Mouse (Mus musculus) gonadal fat pad, adult 2 months (tissue): ENCODE results near the gene Klhl25. TPM values are rescaled to one million over a fixed set of nuclear protein-coding genes. Genes with fewer than 3 reads are reported as not detected.
"Not testable (repeated sequence)": the region's sequence is repeated elsewhere in the genome, so short reads cannot be mapped to it uniquely, and the experiment has no call there.

Source experiments
- DNase-seq: peaks from one replicate; pipeline ENCODE4 v3.0.0-alpha.2; 2012; ENCODE audit warnings: low read depth
- polyA plus RNA-seq: library from polyadenylated mRNA; depleted of rRNA; stranded (reverse); fragments of >200 nt; gene quantifications from 2 replicates; pipeline ENCODE4 v1.2.3, GENCODE M21; 2012

Klhl25 gene
- polyA plus RNA-seq, 1 experiment: 24.4 TPM

DNA sequence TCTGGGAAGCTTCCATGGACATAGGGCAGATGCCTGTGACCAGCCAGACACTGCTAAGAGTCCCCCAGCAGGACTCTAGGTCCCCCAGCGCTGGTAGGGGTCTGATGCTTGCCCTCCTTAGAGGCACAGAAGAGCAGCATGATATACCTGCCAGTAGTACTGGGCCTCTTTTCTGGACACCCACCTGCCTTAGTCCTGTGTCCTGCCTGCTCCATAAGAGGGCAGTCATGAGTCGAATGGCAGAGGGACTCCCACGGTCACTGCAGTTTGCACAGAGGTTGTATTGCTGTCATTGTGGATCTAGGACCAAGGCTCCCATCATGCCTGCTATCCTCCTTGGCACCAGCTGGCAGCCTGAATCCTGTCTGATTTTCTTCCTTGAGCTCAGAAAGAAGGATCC lies 25.1 kb downstream of the Klhl25 start:
- DNase-seq: no peak

DNA sequence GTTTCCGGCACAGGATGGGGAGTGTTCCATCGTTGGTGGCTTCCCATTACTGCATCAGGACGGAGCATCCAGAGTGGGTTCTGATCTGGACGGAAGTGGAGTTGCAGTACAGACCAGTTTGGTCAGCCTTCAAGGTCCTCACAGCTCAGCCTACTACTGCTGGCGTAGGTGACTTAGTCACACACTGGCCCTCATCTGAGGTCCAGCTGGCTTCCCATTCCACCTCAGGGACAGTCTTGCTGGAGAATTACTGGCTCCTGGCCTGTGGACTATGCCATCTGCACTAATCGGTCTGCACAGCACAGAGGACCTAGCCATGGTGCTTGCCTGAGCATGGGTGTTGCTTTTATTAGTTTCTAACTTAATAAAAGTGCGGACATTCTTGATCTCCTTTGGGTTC lies 25.6 kb downstream of the Klhl25 start:
- DNase-seq: no peak

- not testable (repeated sequence) for DNase-seq
These were observed 31.3 kb downstream of the Klhl25 start for GRCm38 (mm10) chr7:75879436-75879835.

DNA sequence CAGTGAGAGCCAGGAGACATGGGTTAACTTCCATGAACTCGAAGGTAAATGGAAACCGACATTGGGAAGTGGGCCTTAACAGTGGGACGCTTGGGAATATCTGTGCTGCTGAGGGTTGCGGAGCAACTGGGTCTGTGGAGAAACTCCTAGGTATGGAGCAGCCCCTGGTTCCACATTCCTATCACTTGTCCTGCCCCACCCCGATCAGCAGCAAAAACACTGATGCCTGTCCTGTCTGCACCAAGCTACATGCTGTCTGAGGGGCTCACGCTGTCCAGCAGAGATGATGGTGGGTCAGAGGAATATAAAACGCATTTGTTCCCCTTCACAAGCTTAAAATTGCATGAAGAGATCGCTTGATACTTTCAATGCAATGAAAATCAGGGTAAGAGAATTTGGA lies 32.1 kb downstream of the Klhl25 start:
- no peak for DNase-seq

DNA sequence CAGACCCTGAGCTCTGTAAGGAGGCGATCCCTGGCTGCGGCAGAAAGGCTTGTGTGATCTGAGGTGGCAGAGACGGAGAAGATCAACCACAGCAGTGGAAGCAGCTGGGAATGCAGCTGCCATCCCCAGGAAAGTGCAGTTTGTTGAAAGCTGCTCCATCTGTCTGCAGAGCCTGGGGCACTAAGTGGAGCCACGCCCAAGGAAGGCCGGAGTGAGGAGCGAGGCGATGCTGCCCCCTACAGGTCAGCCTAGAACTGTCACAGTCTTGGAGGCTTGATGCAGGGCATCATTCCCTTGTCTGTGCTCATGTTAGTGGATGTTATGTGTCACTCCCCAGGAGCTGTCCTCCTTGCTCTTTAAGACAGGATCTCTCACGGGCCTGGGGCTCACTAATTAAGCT lies 32.5 kb downstream of the Klhl25 start:
- DNase-seq: no peak

DNA sequence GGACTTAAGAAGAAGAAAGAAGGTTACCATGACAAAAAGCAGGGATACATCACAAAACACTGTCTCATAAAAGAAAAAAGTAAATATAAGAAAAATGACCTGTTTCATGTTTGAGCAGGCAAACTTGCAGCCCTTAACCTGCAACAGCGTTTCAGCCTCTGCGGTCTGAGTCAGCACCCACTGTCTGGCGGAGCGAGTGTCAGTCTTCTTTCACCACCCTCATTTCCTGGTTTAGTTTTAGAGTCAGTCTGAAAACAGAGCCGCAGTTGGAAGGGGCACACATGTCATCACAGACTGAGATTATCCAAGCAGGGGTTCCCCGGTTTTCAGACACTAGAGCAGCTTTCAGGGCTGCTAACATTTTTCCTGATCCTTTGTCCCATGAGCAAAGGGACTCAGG lies 33.3 kb downstream of the Klhl25 start:
- no peak for DNase-seq

GRCm38 (mm10) chr7:75881791-75882190 lies 33.7 kb downstream of the Klhl25 start:
- no peak for DNase-seq

- no peak for DNase-seq
These were observed 43.4 kb downstream of the Klhl25 start for GRCm38 (mm10) chr7:75891466-75891865.

- DNase-seq: no peak
These were observed 44.6 kb downstream of the Klhl25 start for GRCm38 (mm10) chr7:75892737-75893136.

GRCm38 (mm10) chr7:75893709-75894108 lies 45.6 kb downstream of the Klhl25 start:
- no peak for DNase-seq

DNA sequence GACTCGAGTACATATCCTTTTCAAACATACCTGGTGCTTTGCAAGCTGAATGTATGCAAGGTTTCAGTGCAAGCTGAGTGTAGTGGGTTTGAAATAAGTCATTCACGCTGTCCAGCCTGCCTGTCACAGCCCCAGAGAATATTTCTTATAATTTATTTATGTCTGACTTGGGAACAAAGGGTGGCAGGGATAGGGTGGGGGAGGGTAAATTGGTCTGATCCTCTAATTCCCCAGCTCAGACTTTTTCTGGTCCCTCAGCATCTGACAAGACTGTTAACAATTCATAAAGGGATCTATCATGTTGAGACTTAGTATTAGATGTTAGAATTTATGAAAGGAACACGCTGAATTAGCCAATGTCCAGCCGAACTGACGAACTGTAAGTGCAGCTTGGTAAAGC lies 48.9 kb downstream of the Klhl25 start:
- DNase-seq: no peak

DNA sequence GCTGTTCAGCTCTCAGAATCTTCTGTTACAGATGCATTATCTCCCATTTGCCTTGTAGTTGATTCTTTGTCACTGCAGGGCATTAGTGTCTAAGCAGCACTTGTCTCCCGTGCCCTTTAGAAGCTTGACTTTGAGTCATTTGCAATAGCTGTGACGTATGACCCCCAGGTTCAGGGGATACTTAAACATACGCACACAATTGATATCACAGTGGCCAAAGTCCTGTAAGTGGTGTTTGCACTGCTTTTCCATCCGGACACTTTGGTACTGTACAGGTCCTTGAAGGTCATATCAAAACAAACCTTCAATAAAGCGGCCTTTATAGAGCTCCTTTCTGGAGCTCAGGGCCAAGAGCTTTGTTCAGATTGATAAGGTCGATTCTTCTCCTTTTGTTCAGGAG lies 51.0 kb downstream of the Klhl25 start:
- no peak for DNase-seq

- no peak for DNase-seq
These were observed 51.4 kb downstream of the Klhl25 start for GRCm38 (mm10) chr7:75899517-75899916.

DNA sequence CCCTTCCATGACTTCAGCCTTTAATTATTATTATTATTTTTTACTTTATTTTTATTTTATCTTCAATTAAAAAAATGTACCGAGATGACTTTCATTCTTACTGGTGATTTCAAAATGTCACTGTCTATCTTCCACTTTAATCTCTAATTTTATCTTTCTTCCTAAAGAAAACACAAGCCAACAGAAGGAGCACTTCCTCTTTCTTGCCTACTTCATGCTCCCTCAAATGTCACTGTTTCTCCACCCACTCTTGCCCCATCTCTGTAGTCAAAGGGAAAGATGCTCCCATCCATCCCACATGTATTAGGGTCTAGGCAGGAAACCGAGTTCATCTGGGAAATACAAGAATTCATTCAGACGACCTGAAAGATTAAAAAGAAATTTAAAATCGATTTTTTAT lies 51.8 kb downstream of the Klhl25 start:
- no peak for DNase-seq

DNA sequence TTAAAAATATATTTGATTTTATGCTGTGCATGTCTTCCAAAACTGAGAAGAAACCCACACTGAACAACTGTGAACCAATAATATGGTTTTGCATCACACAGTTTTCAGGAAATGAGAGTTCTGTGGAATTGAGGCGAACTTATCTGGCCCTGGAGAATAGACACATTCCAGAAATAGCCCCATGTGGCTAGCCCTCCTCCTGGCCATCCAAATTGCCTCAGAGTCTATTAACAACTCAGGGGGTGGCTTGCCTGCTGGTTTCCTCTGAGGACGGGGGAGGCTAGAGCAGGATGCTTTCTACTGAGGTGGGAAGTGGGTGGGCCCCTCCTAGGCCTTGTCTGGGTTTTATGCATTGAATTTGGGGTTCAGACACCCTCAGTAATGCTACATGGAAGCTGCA lies 57.0 kb downstream of the Klhl25 start:
- no peak for DNase-seq

GRCm38 (mm10) chr7:75910035-75910651 lies 62.0 kb downstream of the Klhl25 start:
- DNase-seq: no peak

- DNase-seq: no peak
These were observed 62.5 kb downstream of the Klhl25 start for GRCm38 (mm10) chr7:75910652-75911035.

- DNase-seq: no peak
These were observed 65.8 kb downstream of the Klhl25 start for GRCm38 (mm10) chr7:75913952-75914351.

DNA sequence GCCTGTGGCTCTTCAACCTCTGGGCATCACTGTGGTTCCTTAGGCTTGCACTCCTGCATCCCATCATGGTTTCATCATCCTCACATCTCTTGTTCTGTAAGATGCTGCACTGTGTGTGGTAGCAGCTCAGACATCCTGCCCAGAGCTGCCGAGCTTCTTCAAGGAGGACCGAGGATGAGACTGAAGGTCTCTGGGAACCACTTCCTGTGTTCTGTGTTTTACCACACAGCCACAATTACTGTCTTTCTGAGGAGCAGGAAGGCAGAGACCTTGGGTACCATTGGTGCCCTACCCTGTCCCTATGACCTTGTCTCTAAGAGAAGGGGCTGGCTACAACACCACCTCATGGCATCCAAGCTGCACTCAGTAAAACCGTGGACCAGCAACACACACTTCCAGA lies 67.4 kb downstream of the Klhl25 start:
- not testable (repeated sequence) for DNase-seq

DNA sequence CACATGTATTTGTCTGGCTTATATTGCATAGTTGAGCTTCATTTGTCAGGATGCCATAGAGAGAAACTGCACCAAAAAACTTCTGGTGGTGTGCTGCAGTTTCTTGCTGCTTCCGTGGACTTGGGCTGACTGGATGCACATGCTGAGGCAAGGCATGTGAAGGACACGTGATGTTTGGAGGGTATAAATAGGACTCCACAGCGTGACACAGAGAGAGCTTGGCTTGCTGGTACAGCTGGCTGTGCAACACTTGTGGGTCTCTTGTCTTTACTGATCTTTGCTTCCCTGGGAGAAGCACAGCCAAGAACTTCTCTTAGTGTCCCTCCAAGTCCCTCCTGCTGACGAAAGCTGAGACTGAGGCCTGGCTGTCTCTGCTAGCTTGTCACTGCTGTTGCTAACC lies 69.6 kb downstream of the Klhl25 start:
- DNase-seq: no peak

DNA sequence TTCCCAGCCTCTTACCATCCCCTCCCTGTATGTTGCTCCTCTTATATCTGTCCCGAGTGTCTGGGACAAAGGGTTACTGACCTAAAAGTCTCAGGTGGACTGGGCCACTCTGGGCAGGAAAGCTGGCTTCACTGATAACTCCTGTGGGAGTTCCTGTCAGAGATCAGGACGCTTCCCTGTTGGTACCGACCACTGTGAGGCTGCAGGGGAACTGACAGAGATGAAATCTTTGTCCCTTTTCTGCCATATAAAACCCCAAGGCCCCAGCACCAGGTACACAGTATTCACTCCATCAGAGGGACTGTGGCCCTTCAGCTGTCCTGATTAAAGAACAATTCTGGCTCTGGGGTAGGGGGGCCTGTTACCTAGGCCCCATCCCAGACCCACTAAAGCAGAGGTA lies 71.6 kb downstream of the Klhl25 start:
- DNase-seq: not testable (repeated sequence)
